Mouse (Mus musculus): ENCODE data around the gene Fam71b. TPM values are rescaled to one million over a fixed set of nuclear protein-coding genes. Genes with fewer than 3 reads are reported as not detected.
A peak's percentile ranks its signal among the peaks of the same experiment; 100 is the strongest.

Gene Fam71b
- total and polyA plus RNA-seq, 3 experiments, result not detected

DNA sequence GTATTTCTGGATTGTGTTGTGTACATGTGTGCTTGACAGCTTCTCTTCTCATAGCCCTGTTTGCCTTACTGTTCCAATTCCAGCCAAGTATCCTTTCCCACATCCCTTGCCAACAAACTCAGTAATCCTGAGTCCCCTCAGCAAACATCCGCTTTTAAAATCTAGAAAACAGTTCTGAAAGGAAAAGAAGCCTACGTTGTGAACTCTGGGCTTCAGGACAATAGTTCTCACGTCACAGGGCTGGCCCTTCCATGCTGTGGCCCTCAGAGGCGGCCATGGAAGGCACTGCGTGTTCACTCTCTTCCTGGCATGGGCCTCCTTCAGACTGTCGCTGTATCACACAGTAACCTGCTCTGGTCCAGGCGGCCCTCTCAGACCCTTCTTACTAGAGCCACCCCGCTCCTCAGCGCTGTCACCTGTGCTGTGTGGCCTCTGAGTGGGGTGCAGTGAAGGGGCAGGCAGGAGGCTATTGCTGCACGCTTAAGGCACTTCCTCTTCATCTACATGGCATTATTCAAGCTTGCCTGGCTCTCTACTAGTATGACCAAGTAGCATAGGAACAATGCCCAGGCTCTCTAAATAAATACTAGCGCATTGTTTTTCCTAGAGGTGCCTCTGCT lies 53.2 kb downstream of the Fam71b start:
- H3K4me1 ChIP-seq (ENCODE audit: control insufficient read depth in 1 of 2, insufficient read depth in 2 of 2, low read length in 2 of 2), result peaks cover 20 to 25% of the 10 kb centered on the region in 2 experiments
- H3K4me3 ChIP-seq (ENCODE audit: control insufficient read depth in 1 of 2, insufficient read depth in 1 of 2, low read depth in 2 of 2, low read length in 2 of 2), result no peak overlapping the region
- TF ChIP-seq KAT2A (conservative IDR thresholded peaks at IDR 0.05; ENCODE audit: low read depth, low read length), result no peak
- no peak for TF ChIP-seq ZNF384 (IDR thresholded peaks at IDR 0.05; ENCODE audit: low read depth, low read length)
- TF ChIP-seq EP300 (IDR thresholded peaks at IDR 0.05; ENCODE audit: low read depth in 1 of 2, low read length in 2 of 2), result no peak
- TF ChIP-seq NELFE (IDR thresholded peaks at IDR 0.05; ENCODE audit: low read depth, low read length), result no peak
- no peak for TF ChIP-seq GABPA (IDR thresholded peaks at IDR 0.05; ENCODE audit: low read depth, low read length)
- TF ChIP-seq USF2 (IDR thresholded peaks at IDR 0.05; ENCODE audit: borderline replicate concordance in 1 of 2, insufficient read depth in 1 of 2, low read depth in 1 of 2, low read length in 2 of 2), result no peak
- TF ChIP-seq ZC3H11A (IDR thresholded peaks at IDR 0.05; ENCODE audit: low read depth, low read length), result no peak
- no peak for TF ChIP-seq MAZ (IDR thresholded peaks at IDR 0.05; ENCODE audit: low read depth, low read length)
- TF ChIP-seq TAL1 (IDR thresholded peaks at IDR 0.05; ENCODE audit: low read length), result no peak
- no peak for TF ChIP-seq POLR2AphosphoS5 (IDR thresholded peaks at IDR 0.05; ENCODE audit: borderline replicate concordance, low read depth, low read length)
- TF ChIP-seq NRF1 (IDR thresholded peaks at IDR 0.05; ENCODE audit: insufficient read depth, low read depth, low read length, poor library complexity, severe bottlenecking), result no peak
- no peak for TF ChIP-seq RAD21 (IDR thresholded peaks at IDR 0.05; ENCODE audit: low read depth, low read length)
- TF ChIP-seq MYC (IDR thresholded peaks at IDR 0.05; ENCODE audit: low read depth, low read length), result no peak
- no peak for TF ChIP-seq CHD1 (IDR thresholded peaks at IDR 0.05; ENCODE audit: low read depth, low read length)
- TF ChIP-seq BHLHE40 (IDR thresholded peaks at IDR 0.05; ENCODE audit: borderline replicate concordance, low read depth, low read length), result no peak
- TF ChIP-seq MAFK (IDR thresholded peaks at IDR 0.05; ENCODE audit: borderline replicate concordance, low read depth, low read length), result no peak
- no peak for TF ChIP-seq TBP (IDR thresholded peaks at IDR 0.05; ENCODE audit: low read depth, low read length)
- TF ChIP-seq SMC3 (IDR thresholded peaks at IDR 0.05; ENCODE audit: low read depth, low read length), result no peak
- no peak overlapping the region for H3K27ac ChIP-seq (ENCODE audit: control insufficient read depth, low read depth, low read length)
- H3K27me3 ChIP-seq (ENCODE audit: control insufficient read depth in 1 of 2, insufficient read depth in 2 of 2, low read length in 2 of 2), result no peaks in the 10 kb centered on the region
- H3K9ac ChIP-seq (ENCODE audit: control insufficient read depth, low read depth, low read length, poor library complexity, severe bottlenecking), result no peak overlapping the region
- H3K9me3 ChIP-seq (replicated peaks; ENCODE audit: insufficient read depth, low read length), result no peaks in the 10 kb centered on the region
- no peaks in the 10 kb centered on the region; the same call in 1 of the 2 replicates for H3K79me2 ChIP-seq (ENCODE audit: control insufficient read depth, insufficient read depth, low read length, poor library complexity)
- H3K36me3 ChIP-seq (ENCODE audit: control insufficient read depth in 1 of 2, insufficient read depth in 2 of 2, low read length in 2 of 2), result peaks cover 0 to 28% of the 10 kb centered on the region in 2 experiments; a peak in 2 of 4 replicates
- no peak for DNase-seq (ENCODE audit: low read depth, low spot score)

DNA sequence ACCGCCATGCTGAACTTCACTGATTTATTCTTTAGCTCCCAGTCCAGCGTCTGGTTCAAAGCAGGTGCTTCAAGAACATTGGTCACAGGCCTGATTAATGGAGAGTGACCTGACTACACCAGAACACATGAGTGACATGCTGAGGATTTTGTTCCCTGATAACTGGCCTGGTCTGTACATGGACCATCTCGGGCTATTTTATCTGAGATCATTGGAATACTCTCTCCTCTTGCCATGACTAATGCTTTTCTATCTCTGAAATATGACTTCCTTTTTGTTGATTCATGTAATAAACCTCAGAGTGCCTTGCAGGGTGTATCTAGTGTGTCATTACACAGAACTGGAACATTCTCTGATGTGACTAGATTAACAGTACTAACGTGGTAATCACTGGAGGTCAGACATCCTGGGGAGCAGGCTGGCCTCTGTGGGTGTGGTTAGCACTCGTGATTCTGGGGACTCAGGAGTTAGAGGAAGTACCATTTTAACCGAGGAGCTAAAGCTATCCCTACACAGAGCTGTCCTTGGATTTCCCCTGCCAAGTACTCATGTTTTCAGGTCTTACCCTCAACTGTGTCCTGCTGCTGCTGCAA lies 58.2 kb downstream of the Fam71b start, which contains the start of gene Havcr2:
Gene Havcr2, plus strand, starts transcription at position 483 of the 593 bp plus-strand sequence.
- H3K27ac ChIP-seq (ENCODE audit: control insufficient read depth, low read depth, low read length), result peak within 1 kb of the TSS; percentile 89
- peaks cover 0 to 16% of the 10 kb centered on the region in 2 experiments; a peak in 2 of 4 replicates for H3K36me3 ChIP-seq (ENCODE audit: control insufficient read depth in 1 of 2, insufficient read depth in 2 of 2, low read length in 2 of 2)
- no peaks in the 10 kb centered on the region for H3K9me3 ChIP-seq (replicated peaks; ENCODE audit: insufficient read depth, low read length)
- no peaks in the 10 kb centered on the region for H3K79me2 ChIP-seq (ENCODE audit: control insufficient read depth, insufficient read depth, low read length, poor library complexity)
- H3K4me1 ChIP-seq (ENCODE audit: control insufficient read depth in 1 of 2, insufficient read depth in 2 of 2, low read length in 2 of 2), result peaks cover 9 to 23% of the 10 kb centered on the region in 2 experiments; a peak in 3 of 4 replicates
- H3K4me3 ChIP-seq (ENCODE audit: control insufficient read depth in 1 of 2, insufficient read depth in 1 of 2, low read depth in 2 of 2, low read length in 2 of 2), result peak within 1 kb of the TSS; percentile 16 to 26; a peak in 3 of 4 replicates
- H3K27me3 ChIP-seq (ENCODE audit: control insufficient read depth in 1 of 2, insufficient read depth in 2 of 2, low read length in 2 of 2), result no peaks in the 10 kb centered on the region
- H3K9ac ChIP-seq (ENCODE audit: control insufficient read depth, low read depth, low read length, poor library complexity, severe bottlenecking), result peak within 1 kb of the TSS; percentile 37
- peak; percentile 97 for DNase-seq (ENCODE audit: low read depth, low spot score)
- TF ChIP-seq RAD21 (IDR thresholded peaks at IDR 0.05; ENCODE audit: low read depth, low read length), result no peak
- no peak for TF ChIP-seq ZKSCAN1 (IDR thresholded peaks at IDR 0.05; ENCODE audit: low read depth, low read length)
- peak; percentile 86 for TF ChIP-seq SIN3A (IDR thresholded peaks at IDR 0.05; ENCODE audit: low read length)
- no peak for TF ChIP-seq POLR2AphosphoS5 (IDR thresholded peaks at IDR 0.05; ENCODE audit: borderline replicate concordance, low read depth, low read length)
- TF ChIP-seq MEF2A (IDR thresholded peaks at IDR 0.05; ENCODE audit: extremely low read depth, insufficient replicate concordance, low read depth, low read length, poor library complexity, severe bottlenecking), result no peak
- no peak for TF ChIP-seq CHD1 (IDR thresholded peaks at IDR 0.05; ENCODE audit: low read depth, low read length)
- no peak for TF ChIP-seq USF2 (IDR thresholded peaks at IDR 0.05; ENCODE audit: borderline replicate concordance in 1 of 2, insufficient read depth in 1 of 2, low read depth in 1 of 2, low read length in 2 of 2)
- TF ChIP-seq NRF1 (IDR thresholded peaks at IDR 0.05; ENCODE audit: insufficient read depth, low read depth, low read length, poor library complexity, severe bottlenecking), result no peak
- TF ChIP-seq ZMIZ1 (IDR thresholded peaks at IDR 0.05; ENCODE audit: low read depth, low read length), result no peak
- no peak for TF ChIP-seq CTCF (IDR thresholded peaks at IDR 0.05 in 2 of 3, conservative IDR thresholded peaks at IDR 0.05 in 1 of 3; ENCODE audit: control insufficient read depth in 1 of 3, insufficient read depth in 1 of 3, low read depth in 2 of 3, low read length in 3 of 3, poor library complexity in 1 of 3, severe bottlenecking in 1 of 3)
- TF ChIP-seq GATA1 (IDR thresholded peaks at IDR 0.05; ENCODE audit: low read depth, low read length), result peak; percentile 98
- peak; percentile 97 for TF ChIP-seq RCOR1 (IDR thresholded peaks at IDR 0.05; ENCODE audit: low read depth, low read length)
- TF ChIP-seq HCFC1 (IDR thresholded peaks at IDR 0.05; ENCODE audit: low read depth, low read length), result peak; percentile 41; the same call in 1 of the 2 replicates
- TF ChIP-seq MYC (IDR thresholded peaks at IDR 0.05; ENCODE audit: low read depth, low read length), result peak; percentile 78
- no peak; the same call in 1 of the 2 replicates for TF ChIP-seq NELFE (IDR thresholded peaks at IDR 0.05; ENCODE audit: low read depth, low read length)
- peak; percentile 59; the same call in 1 of the 2 replicates for TF ChIP-seq USF1 (IDR thresholded peaks at IDR 0.05; ENCODE audit: low read depth, low read length)
